Mouse (Mus musculus): ENCODE data around the gene Samd13. TPM values are rescaled to one million over a fixed set of nuclear protein-coding genes. Genes with fewer than 3 reads are reported as not detected.

The Samd13 gene
- not detected for polyA plus RNA-seq (2017; shearing (Covaris generic))

GRCm38 (mm10) chr3:146684811-146685675 lies at the start of gene Samd13:
Gene Samd13, minus strand, starts transcription at chr3:146685592.

GRCm38 (mm10) chr3:146651217-146651616 lies 34.2 kb downstream of the Samd13 start, which contains the start of gene 4930503B20Rik:
Gene 4930503B20Rik, minus strand, starts transcription at chr3:146651317.

GRCm38 (mm10) chr3:146615496-146615895 lies 69.9 kb downstream of the Samd13 start, which contains the start of gene Dnase2b:
Gene Dnase2b, minus strand, starts transcription at chr3:146615596.

Other genes with a start within 250 kb of the Samd13 start
- gene Ctbs, start 235.8 kb downstream of the Samd13 start, polyA plus RNA-seq (2017; shearing (Covaris generic)), result 3.1 TPM
- 5.1 TPM for gene Spata1, start 185.8 kb downstream of the Samd13 start, polyA plus RNA-seq (2017; shearing (Covaris generic))
- 405 TPM for gene Gng5, start 185.8 kb downstream of the Samd13 start, polyA plus RNA-seq (2017; shearing (Covaris generic))
- gene Rpf1, start 164.2 kb downstream of the Samd13 start, polyA plus RNA-seq (2017; shearing (Covaris generic)), result 87.1 TPM
- gene Uox, start 115.2 kb downstream of the Samd13 start, polyA plus RNA-seq (2017; shearing (Covaris generic)), result not detected
- gene Dnase2b, start 70.0 kb downstream of the Samd13 start, polyA plus RNA-seq (2017; shearing (Covaris generic)), result not detected
- not detected for gene 4930503B20Rik, start 34.3 kb downstream of the Samd13 start, polyA plus RNA-seq (2017; shearing (Covaris generic))
- 138 TPM for gene Prkacb, start 127.4 kb upstream of the Samd13 start, polyA plus RNA-seq (2017; shearing (Covaris generic))
- gene Ttll7, start 166.8 kb upstream of the Samd13 start, polyA plus RNA-seq (2017; shearing (Covaris generic)), result not detected

Measured in effector memory CD4-positive, alpha-beta T cell, adult 5 months (primary cell).